25 mouse cellular contexts compared by ENCODE assay signal in the genomic region with DNA sequence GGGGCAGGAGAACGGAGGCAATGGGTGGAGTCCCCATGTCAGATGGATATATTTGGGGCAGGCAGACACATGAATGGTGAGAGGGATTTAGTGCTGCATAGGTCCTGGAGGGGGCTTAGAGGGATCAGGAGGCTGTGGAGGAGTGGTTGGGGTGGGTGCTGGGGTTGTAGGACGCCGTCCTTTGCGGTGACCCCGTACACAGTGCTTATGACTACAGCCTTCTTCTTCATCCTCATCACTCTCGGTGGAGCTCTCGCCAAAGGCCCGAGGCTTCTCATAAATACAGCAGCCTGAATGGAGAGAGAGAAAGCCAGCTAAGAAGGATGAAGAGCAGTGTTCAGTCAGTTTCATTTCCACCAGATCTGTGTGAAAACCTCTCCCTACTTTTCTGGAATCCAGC. TPM values are rescaled to one million over a fixed set of nuclear protein-coding genes. Genes with fewer than 3 reads are reported as not detected.
A peak's percentile ranks its signal among the peaks of the same experiment; 100 is the strongest.
DNase-seq lines count a peak whose midpoint lies in the region; ATAC-seq and TF ChIP-seq lines count a peak whose summit lies in the region.
"Had no signal": no experiment of that assay in that cellular context is flagged by ENCODE, and none has a peak within 500 bp of the region (broad histone marks: within the 10 kb centered on the region; RNA-seq: fewer than 3 reads in every experiment).

No protein-coding gene starts in this region.

- no peak for ATAC-seq in heart, embryonic 11.5 days (replicated peaks; ENCODE audit: insufficient number of reproducible peaks, low FRiP score, low TSS enrichment)
- ATAC-seq: CD4-positive, CD25-positive, alpha-beta regulatory T cell, adult 4 months; forebrain, embryonic 13.5 days; forebrain, embryonic 16.5 days had no signal

- H3K4me1 ChIP-seq in heart, embryonic 10.5 days, result peaks cover 19% of the 10 kb centered on the region
- peaks cover 13% of the 10 kb centered on the region; the same call in 1 of the 2 replicates for H3K4me1 ChIP-seq in heart, embryonic 11.5 days (ENCODE audit: control insufficient read depth, insufficient read depth, low read length)
- H3K4me1 ChIP-seq in testis, adult 2 months (ENCODE audit: control insufficient read depth, insufficient read depth, low read length), result peaks cover 6% of the 10 kb centered on the region

- TF ChIP-seq CTCF in testis, adult 2 months (IDR thresholded peaks at IDR 0.05; ENCODE audit: control insufficient read depth, insufficient read depth, insufficient replicate concordance, low read depth, low read length), result no peak

- WGBS in heart, embryonic 10.5 days, result 85% methylated on average over 8 of the region's 8 CpGs
- 92% methylated on average over 8 of the region's 8 CpGs for WGBS in heart, embryonic 11.5 days (ENCODE audit: insufficient replicate concordance)

- no peak overlapping the region for H3K4me3 ChIP-seq in heart, embryonic 10.5 days
- H3K4me3 ChIP-seq in heart, embryonic 11.5 days (ENCODE audit: low read depth, low read length), result no peak overlapping the region
- H3K4me3 ChIP-seq in testis, adult 2 months (ENCODE audit: control insufficient read depth, low read depth, low read length), result peak overlapping the region; percentile 79
- H3K4me3 ChIP-seq: forebrain, embryonic 10.5 days; forebrain, embryonic 13.5 days; heart, embryonic 13.5 days; hindbrain, embryonic 12.5 days; hindbrain, embryonic 15.5 days had no signal

- H3K9ac ChIP-seq in heart, embryonic 11.5 days (ENCODE audit: low read depth, low read length), result no peak overlapping the region
- H3K9ac ChIP-seq: forebrain, embryonic 13.5 days; heart, embryonic 13.5 days; hindbrain, embryonic 12.5 days; hindbrain, embryonic 15.5 days had no signal

- H3K27ac ChIP-seq in heart, embryonic 10.5 days, result no peak overlapping the region
- H3K27ac ChIP-seq in heart, embryonic 11.5 days (ENCODE audit: low read depth, low read length), result no peak overlapping the region
- H3K27ac ChIP-seq in testis, adult 2 months (ENCODE audit: control insufficient read depth, insufficient read depth, low read depth, low read length), result no peak overlapping the region
- H3K27ac ChIP-seq: forebrain, embryonic 10.5 days; forebrain, embryonic 13.5 days; heart, embryonic 13.5 days; hindbrain, embryonic 12.5 days; hindbrain, embryonic 15.5 days had no signal

- H3K4me2 ChIP-seq in heart, embryonic 11.5 days, result no peak overlapping the region
- H3K4me2 ChIP-seq: forebrain, embryonic 13.5 days; heart, embryonic 13.5 days; hindbrain, embryonic 15.5 days had no signal

- no peaks in the 10 kb centered on the region for H3K9me3 ChIP-seq in heart, embryonic 10.5 days
- no peaks in the 10 kb centered on the region for H3K9me3 ChIP-seq in heart, embryonic 11.5 days (replicated peaks; ENCODE audit: control insufficient read depth, low read length)
- H3K9me3 ChIP-seq: forebrain, embryonic 10.5 days; forebrain, embryonic 13.5 days; heart, embryonic 13.5 days; hindbrain, embryonic 12.5 days; hindbrain, embryonic 15.5 days had no signal

- TF ChIP-seq POLR2A in testis, adult 2 months (IDR thresholded peaks at IDR 0.05; ENCODE audit: control insufficient read depth, low read depth, low read length), result no peak

- H3K36me3 ChIP-seq in heart, embryonic 10.5 days, result peaks cover 17% of the 10 kb centered on the region
- peaks cover 6% of the 10 kb centered on the region for H3K36me3 ChIP-seq in heart, embryonic 11.5 days (ENCODE audit: control insufficient read depth, insufficient read depth, low read length)
- H3K36me3 ChIP-seq in testis, adult 2 months (ENCODE audit: control insufficient read depth, insufficient read depth, low read length), result no peaks in the 10 kb centered on the region

- peaks cover 39% of the 10 kb centered on the region for H3K27me3 ChIP-seq in heart, embryonic 10.5 days (ENCODE audit: insufficient read depth, poor library complexity, severe bottlenecking)
- peaks cover 27% of the 10 kb centered on the region for H3K27me3 ChIP-seq in heart, embryonic 11.5 days (ENCODE audit: control insufficient read depth, insufficient read depth, low read length)
- H3K27me3 ChIP-seq in testis, adult 2 months (ENCODE audit: control insufficient read depth, insufficient read depth, low read length), result no peaks in the 10 kb centered on the region

- DNase-seq in cerebellum, adult 9-10 months, result peak; percentile 50
- DNase-seq in cerebellum, postnatal 25 days, result no peak
- peak; percentile 63 for DNase-seq in heart, embryonic 10.5 days (ENCODE audit: low spot score)
- no peak for DNase-seq in testis, postnatal 10 days (ENCODE audit: low spot score)
- DNase-seq: adrenal gland, adult 2 months; adrenal gland, postnatal 14 days; cerebellum, adult 18-20 months; gastrocnemius, postnatal 10 days; gastrocnemius, postnatal 36 days; heart, postnatal 14 days; kidney, adult 18-20 months had no signal

RNA-seq across cellular contexts. Expression of a gene that starts 2.3 kb away (rescaled TPM):
- 98.8 and 121 TPM in 2 replicates for polyA plus RNA-seq in heart, embryonic 10.5 days (2016; fragmentation: Nextera tagmentation; extraction: Ambion mirVana)
- polyA plus RNA-seq in heart, embryonic 11.5 days (2014; fragmentation: Nextera tagmentation; extraction: Ambion mirVana), result 97.4 and 105 TPM in 2 replicates
- polyA plus RNA-seq in testis, adult 2 months (2012; rRNA removed), result 891 and 948 TPM in 2 replicates

RNA-seq across cellular contexts. Expression of a gene that starts 6.5 kb away (rescaled TPM):
- not detected in 2 replicates for polyA plus RNA-seq in heart, embryonic 10.5 days (2016; fragmentation: Nextera tagmentation; extraction: Ambion mirVana)
- 0.10 and 0.17 TPM in 2 replicates for polyA plus RNA-seq in heart, embryonic 11.5 days (2014; fragmentation: Nextera tagmentation; extraction: Ambion mirVana)
- 0.32 TPM in 2 replicates for polyA plus RNA-seq in testis, adult 2 months (2012; rRNA removed)
- polyA plus RNA-seq: CD4-positive, CD25-positive, alpha-beta regulatory T cell, adult 4 months had no signal

RNA-seq across cellular contexts. Expression of a gene that starts 9.1 kb away (rescaled TPM):
- 45.2 and 55.4 TPM in 2 replicates for polyA plus RNA-seq in heart, embryonic 10.5 days (2016; fragmentation: Nextera tagmentation; extraction: Ambion mirVana)
- 42.9 and 44.1 TPM in 2 replicates for polyA plus RNA-seq in heart, embryonic 11.5 days (2014; fragmentation: Nextera tagmentation; extraction: Ambion mirVana)
- polyA plus RNA-seq in testis, adult 2 months (2012; rRNA removed), result 51.9 and 53.2 TPM in 2 replicates

RNA-seq across cellular contexts. Expression of a gene that starts 9.1 kb away (rescaled TPM):
- 7.7 and 10.3 TPM in 2 replicates for polyA plus RNA-seq in heart, embryonic 10.5 days (2016; fragmentation: Nextera tagmentation; extraction: Ambion mirVana)
- 7.9 and 8.6 TPM in 2 replicates for polyA plus RNA-seq in heart, embryonic 11.5 days (2014; fragmentation: Nextera tagmentation; extraction: Ambion mirVana)
- 60.1 and 64.5 TPM in 2 replicates for polyA plus RNA-seq in testis, adult 2 months (2012; rRNA removed)

RNA-seq across cellular contexts. Expression of a gene that starts 31.8 kb away (rescaled TPM):
- 0.19 and 0.32 TPM in 2 replicates for polyA plus RNA-seq in heart, embryonic 10.5 days (2016; fragmentation: Nextera tagmentation; extraction: Ambion mirVana)
- not detected in 2 replicates for polyA plus RNA-seq in heart, embryonic 11.5 days (2014; fragmentation: Nextera tagmentation; extraction: Ambion mirVana)
- 0.56 and 1.0 TPM in 2 replicates for polyA plus RNA-seq in testis, adult 2 months (2012; rRNA removed)
- polyA plus RNA-seq: adrenal gland, adult 2 months; C2C12; CD4-positive, CD25-positive, alpha-beta regulatory T cell, adult 4 months; embryonic facial prominence, embryonic 11.5 days; embryonic facial prominence, embryonic 14.5 days; forebrain, embryonic 10.5 days; heart, embryonic 13.5 days; heart, embryonic 16.5 days; intestine, embryonic 14.5 days had no signal

Comparison
In these comparisons a context has a peak if more than half of its experiments do, and no peak if none do; other contexts are left out.
1. DNase-seq: peak in cerebellum, adult 9-10 months (single experiment) and heart, embryonic 10.5 days (single experiment); none in cerebellum, postnatal 25 days (0 of 2) and testis, postnatal 10 days (single experiment).